Mouse (Mus musculus): Measurements from ENCODE around the gene Cdkal1.

GRCm38 (mm10) chr13:29804034-29804433 is 51.4 kb downstream of the Cdkal1 start:
- TF ChIP-seq CTCF (IDR thresholded peaks at IDR 0.05; ENCODE audit: extremely low read depth, insufficient read depth, low read length), result no peak
- TF ChIP-seq POLR2A (IDR thresholded peaks at IDR 0.05; ENCODE audit: extremely low read depth, insufficient read depth, low read length), result no peak
